Mouse (Mus musculus) gastrocnemius, postnatal 4 days (tissue): ENCODE data around the gene Fgfr2. TPM values are rescaled to one million over a fixed set of nuclear protein-coding genes. Genes with fewer than 3 reads are reported as not detected.

Experiments used
- DNase-seq, 2 experiments: peaks; one replicate each; pipeline ENCODE4 v3.0.0; 2021 to 2022; ENCODE audit warnings: low spot score in 2 of 2, mixed read lengths in 2 of 2
- total RNA-seq, 2 experiments: library from RNA; stranded (reverse); gene quantifications; 2 replicates each; pipeline ENCODE4 v1.2.3; 2021

The Fgfr2 gene
- total RNA-seq, 2 experiments from 2014 or later = 6.5 to 8.0 TPM

DNA sequence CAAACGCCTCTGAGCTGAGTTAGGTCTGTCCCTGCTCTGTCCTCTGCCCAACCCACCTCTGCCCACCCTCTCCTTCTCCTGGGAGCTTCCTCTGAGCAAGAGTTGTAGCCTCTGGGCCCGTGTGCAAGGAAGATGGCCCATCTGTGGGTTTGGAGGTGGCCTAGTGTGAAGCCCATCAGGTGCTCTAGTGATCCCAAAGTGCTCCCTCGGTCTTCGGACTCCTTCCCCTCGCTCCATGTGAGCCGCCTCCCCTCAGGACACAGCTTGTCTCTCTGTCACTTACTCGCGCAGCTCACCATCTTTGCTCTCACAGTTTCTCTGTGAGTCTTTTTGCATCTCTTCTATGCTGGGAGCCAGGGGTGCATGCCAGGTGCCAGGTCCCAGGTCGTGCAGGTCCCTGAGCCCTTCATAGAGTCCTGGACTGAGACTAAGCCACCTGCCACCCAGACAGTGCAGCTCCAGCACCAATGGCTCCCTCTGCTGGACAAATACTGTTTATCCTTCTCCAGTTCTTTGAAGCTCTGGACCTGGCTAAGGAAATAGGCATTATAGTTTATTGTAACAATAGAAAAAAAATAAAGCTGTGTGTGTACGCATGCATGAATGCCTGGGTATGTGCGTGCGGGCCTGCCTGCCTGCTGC is 484.6 kb downstream of the Fgfr2 start:
- peak in 1 of 2 experiments; percentile 40 for DNase-seq

DNA sequence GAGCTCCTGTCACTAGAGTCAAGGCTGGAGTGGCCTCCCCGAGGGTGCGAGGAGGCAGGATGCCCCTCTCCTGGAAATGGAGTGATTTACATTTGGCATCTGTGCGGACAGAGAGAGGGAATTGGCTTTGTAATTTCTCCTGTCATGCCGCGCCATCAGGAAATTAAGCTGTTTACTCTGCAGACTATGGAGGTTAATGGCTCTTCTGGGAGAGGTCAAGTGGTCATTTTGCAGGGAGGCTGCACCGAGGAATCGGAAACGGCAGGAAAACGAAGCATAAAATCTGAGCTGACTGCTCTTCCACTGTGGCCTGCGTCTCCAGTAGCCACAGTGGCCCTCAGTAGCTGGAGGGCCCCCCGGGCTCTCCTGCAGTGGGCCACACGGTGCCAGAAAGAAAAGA is 485.9 kb downstream of the Fgfr2 start:
- DNase-seq = no peak

DNA sequence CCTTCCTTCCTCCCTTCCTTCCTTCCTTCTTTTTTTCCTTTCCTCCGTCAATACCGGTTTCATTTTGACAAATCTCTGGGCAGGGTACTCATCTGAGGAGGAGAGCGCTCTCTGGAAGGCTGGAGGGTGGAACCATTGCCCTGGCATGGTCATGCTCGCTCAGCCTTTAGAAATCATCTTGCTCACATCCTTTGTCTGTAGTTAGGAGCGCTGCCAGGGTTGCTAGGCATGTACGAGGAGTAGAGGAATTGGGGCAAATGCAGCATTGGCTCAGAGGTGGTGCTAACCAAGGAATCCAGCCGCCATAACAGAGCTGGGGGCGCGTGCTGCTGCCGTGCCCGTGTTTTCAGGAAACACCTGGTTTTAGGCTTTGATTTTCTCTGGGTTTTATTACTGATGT is 491.8 kb downstream of the Fgfr2 start:
- no peak for DNase-seq

DNA sequence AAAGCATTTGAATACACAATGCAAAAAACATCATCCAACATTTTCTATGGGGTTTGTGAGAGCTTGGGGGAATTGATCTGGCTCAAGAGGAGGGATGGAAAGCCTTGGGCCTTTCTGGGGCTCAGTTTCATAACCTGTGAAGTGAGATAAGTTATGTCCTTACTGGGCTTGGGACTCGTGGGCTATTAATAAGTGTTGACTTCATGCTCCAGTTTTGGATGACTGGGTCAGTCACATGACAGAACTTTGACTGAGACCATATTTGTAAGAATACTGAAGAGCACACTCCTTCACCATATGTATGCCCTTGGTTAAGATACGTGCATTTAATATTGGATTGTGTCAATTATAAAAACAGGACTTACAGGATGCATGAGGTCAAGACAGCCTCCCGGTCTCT is 495.7 kb downstream of the Fgfr2 start:
- no peak for DNase-seq

DNA sequence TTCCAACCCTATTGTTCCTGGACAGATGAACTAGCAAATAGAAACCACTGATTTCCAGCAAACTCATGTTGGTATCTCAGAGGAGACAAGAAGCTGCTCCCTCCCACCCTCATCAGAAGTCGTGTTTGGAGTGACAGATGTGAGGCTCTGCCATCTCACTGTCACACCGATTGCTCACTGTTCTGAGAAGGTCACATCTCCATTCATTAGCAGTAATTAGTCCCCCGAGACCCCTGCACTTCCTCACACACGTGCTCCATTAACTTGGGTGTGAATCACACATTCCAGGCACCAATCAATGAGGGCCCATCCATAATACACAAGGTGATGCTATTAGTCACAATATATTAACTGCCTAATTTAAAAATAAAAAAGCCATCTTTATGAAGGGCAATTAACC is 497.0 kb downstream of the Fgfr2 start:
- no peak for DNase-seq

DNA sequence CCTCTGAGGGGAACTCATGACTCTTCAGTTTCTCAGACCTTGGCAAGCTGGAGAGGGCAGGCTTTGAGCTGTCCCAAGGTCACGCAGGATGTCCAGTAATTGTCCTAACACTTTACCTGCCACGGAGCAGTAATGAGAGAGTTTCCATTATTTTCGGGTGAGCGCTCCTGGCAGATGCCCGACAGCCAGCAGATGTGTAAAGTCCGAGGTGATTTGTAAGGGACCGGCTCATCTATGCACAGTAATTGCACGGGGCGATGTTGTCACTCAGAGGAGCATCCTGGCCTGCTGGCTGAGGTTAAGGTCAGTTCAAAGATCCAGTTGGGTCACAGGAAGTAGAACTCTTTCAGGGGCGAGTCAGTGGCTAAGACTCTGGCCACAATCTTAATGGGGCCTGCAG is 499.0 kb downstream of the Fgfr2 start:
- no peak for DNase-seq

DNA sequence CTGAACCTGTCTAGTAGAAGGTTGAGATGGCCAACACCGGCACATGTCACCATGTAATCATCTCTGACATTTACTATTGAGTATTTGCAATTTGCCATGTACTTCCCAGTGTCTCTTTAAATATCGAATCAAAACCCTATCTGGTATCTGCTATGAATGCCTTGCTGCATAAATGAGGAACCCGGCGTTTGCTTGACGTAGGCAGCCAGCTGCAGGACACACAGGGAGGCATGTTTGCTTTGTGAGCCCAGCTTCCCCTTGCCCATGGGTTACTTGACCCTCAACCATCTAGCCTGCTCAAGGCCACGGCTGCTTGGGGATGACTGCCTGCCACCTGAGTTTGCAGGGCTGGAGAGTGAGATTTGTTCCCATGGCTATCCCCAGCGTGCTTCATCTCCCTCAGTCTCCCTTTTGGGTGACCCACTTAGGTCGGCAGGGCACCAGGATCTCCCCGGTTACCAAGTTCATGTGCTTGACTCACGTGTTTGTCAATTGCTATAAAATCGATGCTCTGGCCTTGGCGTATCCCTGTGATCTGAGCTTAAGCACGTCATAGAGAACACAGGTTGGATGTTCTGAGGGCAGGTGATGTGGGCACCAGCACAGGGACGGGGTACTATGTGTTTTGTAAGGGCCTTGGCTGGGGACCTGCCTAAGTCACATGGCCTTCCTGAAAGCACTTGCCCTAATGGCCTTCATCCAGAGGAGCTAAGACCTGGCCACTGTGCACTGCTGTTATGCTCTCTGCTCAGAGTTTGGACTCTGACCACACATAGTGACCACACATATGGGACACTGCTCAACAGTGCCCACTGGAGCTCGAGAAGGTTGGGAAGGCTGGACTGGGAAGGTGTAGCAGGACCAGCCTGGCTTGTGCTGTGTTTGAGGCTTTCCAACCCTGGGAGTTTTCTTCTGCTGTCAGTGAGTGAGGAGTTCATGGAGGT is 502.9 kb downstream of the Fgfr2 start:
- DNase-seq = no peak

DNA sequence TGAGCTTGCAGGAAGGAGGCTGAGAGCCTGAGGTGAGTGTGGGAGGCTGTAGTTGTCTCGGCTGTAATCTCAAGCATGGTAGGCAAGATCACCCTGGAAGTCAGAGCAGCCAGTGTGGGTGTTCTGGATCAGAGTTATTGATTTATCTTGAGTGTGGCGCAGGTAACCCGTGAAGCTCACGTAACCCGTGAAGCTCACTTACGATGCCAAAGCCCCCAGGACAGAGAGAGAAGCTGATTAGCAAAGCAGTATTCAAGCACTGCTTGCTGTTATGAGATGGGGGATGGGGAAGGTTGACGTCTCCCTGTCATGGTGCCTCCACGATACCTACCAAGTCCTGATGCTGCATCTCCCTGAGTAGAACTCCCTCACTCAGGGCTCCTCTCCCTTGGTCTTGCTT is 503.6 kb downstream of the Fgfr2 start:
- no peak for DNase-seq

DNA sequence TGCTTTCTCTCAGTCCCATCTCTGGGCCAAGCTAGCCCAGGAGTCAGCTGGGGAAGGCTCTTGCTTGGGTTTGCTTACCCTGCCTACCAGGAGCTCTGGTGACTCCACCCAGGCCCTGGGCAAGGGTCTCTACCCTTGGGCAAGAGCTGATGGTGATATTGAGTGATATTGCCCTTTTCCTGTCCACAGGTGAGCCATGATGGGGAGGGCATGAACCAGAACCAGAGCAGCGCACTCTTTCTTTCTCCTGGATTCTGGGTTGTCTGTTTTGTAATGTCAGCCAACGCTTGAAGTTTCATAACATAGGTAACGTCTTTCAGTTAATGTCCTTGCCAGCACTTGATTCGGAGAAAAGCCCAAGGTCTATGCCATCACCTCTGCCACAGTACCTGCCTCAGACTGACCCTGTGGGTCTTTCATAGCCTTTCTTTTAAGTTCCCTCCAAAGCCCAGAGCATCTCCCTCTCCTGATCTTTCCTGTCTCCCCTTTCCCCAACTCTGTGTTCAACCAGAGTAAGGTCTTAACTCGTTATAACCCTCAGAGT is 506.1 kb downstream of the Fgfr2 start:
- no peak for DNase-seq

DNA sequence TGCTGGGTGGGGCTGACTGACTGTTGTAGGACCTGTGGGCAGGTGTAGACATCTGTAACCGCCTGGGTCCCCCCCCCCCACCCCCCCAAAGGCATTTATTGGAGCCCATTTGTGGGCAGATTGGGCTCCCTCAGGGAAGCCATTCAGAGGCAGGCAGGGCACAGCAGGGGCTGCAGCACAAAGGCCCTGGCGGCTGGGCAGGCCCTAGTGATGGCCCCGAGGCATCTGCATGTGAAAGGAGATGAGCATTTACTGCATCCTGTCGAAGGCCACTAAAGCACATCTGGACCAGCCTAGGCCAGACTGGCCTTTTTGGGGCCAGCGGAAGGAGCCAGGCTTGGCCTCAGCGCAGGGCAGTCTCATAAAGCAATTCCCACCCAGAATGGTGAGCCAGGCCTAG is 506.8 kb downstream of the Fgfr2 start:
- DNase-seq = no peak

DNA sequence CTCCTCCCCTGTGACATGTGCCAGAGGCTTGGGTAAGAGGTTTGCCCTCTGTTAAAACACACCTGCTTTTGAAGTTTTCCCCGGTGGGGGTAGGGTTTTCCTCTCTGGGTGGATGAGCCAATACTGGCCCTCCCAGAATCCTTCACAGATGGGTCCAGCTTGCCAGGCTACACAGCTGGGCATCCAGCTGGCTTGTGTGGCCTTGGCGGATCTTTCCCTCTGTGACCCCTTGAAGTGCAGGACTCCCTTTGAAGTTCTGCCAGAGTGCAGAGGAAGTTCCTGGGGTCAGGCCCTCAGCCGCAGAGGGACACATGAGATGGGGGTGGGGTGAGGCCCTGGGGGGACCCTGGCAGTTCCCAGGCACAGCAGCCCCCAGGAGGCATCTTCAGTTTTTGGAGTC is 507.8 kb downstream of the Fgfr2 start:
- DNase-seq = no peak

DNA sequence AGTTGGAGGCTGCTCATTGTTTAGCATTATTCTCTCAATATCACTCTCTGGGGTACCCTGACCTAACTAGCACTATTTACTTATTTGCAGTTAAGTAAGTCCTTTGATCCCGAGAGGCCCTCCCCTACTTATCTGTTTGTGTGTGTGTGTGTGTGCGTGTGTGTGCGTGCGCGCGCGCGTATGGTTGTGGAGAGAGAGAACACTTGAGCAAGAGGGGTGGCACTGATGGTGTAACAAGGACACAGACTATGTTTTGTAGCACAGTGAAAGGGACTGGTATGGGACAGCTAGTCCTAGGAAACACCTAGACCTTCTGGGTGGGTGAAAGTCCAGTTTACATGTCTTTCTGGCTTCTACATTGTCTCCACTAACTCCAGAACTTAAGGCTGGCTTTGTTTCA is 511.6 kb downstream of the Fgfr2 start:
- DNase-seq = no peak

DNA sequence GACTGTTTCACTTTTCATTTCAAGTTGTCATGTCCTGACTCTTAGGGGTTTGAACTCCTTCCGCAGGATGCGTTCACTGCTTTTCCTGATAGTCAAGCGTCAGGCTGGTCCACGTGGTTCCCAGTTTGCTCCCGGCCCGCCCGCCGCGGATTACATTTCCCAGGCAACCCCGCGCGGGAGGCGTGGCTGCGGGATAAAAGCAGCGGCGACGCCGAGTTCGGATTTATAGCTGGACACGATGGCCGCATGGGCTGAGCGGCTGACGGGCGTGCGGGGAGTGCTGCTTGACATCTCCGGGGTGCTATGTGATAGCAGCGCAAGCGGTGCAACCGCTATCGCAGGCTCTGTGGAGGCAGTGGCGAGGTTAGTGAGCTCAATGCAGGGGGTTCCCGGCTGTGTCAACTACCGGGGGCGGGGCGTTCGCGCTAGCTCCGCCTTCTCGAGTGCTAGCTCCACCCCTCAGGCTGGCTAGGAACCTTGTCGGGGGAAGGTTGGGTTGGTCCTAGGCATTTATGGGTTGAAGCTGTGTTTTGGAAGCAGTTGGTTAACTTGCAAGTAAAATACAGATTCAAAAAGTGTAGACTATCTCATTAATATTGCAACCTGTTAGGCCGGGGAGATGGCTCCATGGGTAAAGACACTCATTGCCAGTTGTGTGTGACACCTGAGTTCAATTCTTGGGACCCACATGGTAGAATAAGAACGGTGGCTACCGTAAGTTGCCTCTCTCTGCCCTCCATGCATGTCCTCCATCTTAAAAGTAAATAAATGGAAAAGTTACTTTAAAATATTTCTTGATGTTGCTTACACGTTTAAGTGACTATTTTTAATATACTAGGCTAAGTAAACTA is 512.5 kb downstream of the Fgfr2 start, which contains the start of gene Lhpp:
TSS of gene Lhpp (plus strand) at position 171 of the 851 bp plus-strand sequence.
- DNase-seq = peak; percentile 62 to 78

DNA sequence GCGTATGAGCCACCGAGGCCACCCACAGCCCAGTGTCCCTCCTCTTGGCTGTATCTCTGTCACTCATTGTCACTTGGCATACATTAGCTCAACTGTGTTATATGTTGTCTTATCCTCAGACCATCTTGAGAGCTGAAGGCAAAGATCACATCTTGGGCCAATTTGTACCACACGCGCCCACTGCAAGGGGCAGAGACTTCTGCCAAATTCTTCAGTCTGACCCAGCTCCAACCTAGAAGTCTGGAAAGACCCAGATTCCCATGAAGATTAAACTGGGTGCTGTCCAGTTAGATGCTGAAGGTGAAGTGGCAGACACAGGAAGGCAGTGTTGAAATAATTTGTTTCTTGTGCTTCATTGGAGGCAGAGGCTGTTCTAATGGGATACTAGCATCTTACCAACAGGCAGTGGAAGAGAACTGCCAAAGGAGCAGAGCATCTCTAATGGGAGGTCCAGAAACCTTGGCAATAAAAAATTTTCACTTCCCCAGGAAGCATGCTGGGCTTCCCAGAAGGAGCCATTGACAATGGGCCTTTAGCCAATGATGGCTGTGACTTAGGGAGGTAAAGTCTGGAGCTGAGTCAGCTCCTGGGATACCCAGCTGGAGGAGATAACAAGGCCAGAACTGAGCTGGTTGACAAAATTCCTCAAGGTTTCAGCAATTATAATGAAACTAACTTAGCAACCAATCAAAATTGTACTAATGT is 514.7 kb downstream of the Fgfr2 start:
- no peak for DNase-seq

DNA sequence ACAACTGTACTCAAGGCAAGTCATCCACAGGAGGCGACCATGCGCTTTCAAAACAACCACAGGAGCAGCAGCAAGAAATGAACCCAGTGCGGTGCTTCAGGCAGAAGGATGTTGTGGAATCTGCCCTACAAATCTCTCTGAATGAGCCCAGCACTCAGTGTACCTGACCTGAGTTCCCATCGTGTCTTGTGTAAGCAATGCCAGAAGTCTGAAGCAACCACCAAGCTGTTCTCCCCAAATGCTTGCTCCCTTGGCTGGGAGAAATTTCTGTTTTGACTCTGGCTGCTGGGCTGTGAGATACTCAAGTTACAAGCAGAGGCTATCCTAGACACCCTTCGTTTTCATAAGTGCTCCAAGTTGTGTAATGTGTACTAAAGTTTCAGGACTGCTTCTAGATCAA is 517.5 kb downstream of the Fgfr2 start:
- no peak for DNase-seq

DNA sequence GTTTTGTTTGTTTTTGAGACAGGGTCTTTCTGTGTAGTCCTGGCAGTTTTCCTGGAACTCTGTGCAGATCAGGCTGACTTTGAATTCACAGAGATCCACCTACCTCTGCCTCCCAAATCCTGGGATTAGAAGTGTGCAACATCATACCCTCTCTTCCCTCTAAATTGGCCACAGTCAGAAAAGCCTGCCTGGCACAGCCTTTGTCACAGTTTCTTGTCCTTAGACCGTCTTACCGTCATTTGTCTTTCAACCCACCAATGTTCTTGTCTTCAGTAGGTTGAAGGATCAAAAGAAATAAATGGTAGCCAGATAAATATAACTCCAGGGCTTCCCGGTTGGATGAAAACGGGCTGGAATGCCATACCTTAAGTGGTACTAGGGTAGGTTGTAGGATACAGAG is 518.4 kb downstream of the Fgfr2 start:
- no peak for DNase-seq

DNA sequence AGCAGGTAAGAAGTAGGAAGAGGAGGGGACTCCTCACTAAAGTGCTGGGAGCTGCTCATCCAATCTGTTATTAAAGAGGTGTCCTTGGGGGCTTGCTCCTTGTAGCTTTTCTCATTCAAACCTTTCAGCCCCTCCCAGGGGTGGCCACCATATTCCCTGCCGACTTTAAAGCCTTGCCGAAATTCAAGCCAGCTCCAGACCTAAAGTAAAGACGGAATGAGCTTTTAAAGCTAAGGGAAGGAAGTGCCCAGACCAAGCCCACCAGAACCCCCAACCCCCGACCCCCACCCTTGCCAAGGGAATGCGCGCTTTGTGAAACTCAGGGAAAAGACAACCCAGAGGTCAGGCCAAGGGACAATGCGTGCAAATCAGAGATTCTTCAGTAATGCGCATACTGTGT is 522.2 kb downstream of the Fgfr2 start:
- no peak for DNase-seq

DNA sequence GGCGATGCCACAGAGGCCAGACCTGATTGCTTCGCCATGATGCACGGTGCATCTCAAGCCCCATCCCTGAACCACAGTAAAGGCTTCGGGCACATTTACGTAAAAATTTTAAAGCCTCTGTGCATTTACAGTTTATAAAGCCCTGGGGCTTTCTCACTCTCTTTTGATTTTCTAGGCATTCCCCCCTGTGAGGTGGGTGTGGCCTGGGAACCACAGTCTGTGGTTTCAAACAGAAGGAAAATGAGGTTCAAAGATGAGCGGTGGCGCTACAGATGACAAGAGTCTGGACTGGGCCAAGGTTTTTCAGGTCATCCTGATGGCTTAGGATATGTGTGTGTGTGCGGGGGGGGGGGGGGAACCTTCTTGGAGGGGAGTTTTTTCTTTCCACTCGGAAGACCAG is 523.1 kb downstream of the Fgfr2 start:
- no peak for DNase-seq

DNA sequence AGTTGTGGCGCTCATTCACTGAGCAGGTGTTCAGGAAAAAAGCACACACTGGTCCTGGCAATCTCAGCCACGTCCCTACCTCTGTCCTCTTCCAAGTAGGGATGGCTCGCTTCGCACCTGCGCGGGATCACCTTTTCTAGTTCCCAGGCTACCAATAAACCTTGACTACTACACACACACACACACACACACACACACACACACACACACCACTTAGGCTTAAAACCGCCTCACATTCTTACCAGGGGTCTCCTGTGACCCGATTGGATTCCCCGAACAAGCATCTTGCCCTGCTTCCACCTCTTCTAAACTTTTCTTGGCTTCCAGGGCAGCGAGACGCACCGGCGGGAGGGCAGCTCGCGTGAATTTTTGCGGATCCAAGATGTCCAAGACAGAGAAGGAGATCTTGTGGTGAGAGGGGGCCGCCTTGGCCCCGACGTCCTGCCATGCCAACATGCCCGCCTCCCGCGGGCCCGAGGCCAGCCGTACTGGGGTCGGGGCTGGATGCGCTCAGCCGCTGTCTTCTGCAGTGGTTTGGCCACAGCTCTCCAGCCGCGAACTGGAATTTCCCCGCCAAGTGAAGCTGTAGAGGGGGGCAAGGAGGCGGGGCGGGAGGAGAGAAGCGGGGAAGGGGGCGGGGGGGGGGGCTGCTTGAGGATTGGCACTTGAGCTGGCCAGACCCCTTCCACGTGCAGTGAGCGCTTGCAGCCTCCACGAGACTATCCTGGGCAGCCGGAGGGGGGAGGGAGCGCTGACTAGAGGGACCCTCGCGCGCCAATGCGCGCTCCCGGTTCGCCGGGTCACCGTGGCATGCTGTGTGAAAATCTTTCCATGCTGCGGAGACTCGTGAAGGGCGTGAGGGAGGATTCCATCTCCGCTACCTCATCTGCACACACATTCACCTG is 523.8 kb downstream of the Fgfr2 start, which contains the start of gene Nkx1-2:
TSS of gene Nkx1-2 (minus strand) at position 567 of the 905 bp plus-strand sequence.
- DNase-seq = no peak
